Mouse (Mus musculus) myocyte (in vitro differentiated cells): ENCODE results near the gene Usp31.

Source experiments
- CEBPB ChIP-seq: IDR thresholded peaks from 2 replicates; pipeline ENCODE4 v1.6.1; 2011; ENCODE audit warnings: mild to moderate bottlenecking, moderate library complexity; ENCODE audit not compliant: poor library complexity, insufficient read depth, severe bottlenecking
- E2F4 ChIP-seq: IDR thresholded peaks from one replicate; pipeline ENCODE4 v1.6.1; 2011; ENCODE audit warnings: mild to moderate bottlenecking, control low read depth, moderate library complexity; ENCODE audit not compliant: insufficient read depth
- MAX ChIP-seq: IDR thresholded peaks from one replicate; pipeline ENCODE4 v1.6.1; 2011; ENCODE audit warnings: low read depth, mild to moderate bottlenecking, control low read depth
- MYOD1 ChIP-seq, 3 experiments: IDR thresholded peaks; one replicate each; pipeline ENCODE4 v1.6.1; 2011; ENCODE audit warnings: control low read depth in 2 of 3, low read depth in 2 of 3, mild to moderate bottlenecking in 2 of 3, moderate library complexity in 1 of 3; ENCODE audit not compliant: insufficient read length in 2 of 3, control insufficient read depth in 1 of 3
- MYOG ChIP-seq, 3 experiments: IDR thresholded peaks; one replicate each; pipeline ENCODE4 v1.6.1; 2011; ENCODE audit warnings: control low read depth in 2 of 3, low read depth in 2 of 3, mild to moderate bottlenecking in 2 of 3; ENCODE audit not compliant: insufficient read length in 2 of 3, control insufficient read depth in 1 of 3, insufficient read depth in 1 of 3
- POLR2A ChIP-seq: IDR thresholded peaks from one replicate; pipeline ENCODE4 v1.6.1; 2011; ENCODE audit warnings: low read depth, mild to moderate bottlenecking, control low read depth, moderate library complexity; ENCODE audit not compliant: insufficient read length
- POLR2AphosphoS2 ChIP-seq: IDR thresholded peaks from one replicate; pipeline ENCODE4 v1.6.1; 2011; ENCODE audit warnings: low read depth, control low read depth; ENCODE audit not compliant: insufficient read length
- TCF12 ChIP-seq: IDR thresholded peaks from one replicate; pipeline ENCODE4 v1.6.1; 2011; ENCODE audit warnings: mild to moderate bottlenecking, control low read depth; ENCODE audit not compliant: poor library complexity, insufficient read depth, severe bottlenecking
- TCF3 ChIP-seq: IDR thresholded peaks from one replicate; pipeline ENCODE4 v1.6.1; 2011; ENCODE audit warnings: low read depth, control low read depth; ENCODE audit not compliant: insufficient read length
- USF1 ChIP-seq: IDR thresholded peaks from one replicate; pipeline ENCODE4 v1.6.1; 2011; ENCODE audit warnings: low read depth, mild to moderate bottlenecking, control low read depth, moderate library complexity

- TF ChIP-seq POLR2A: no peak
- TF ChIP-seq E2F4: no peak
- TF ChIP-seq MAX: no peak
- TF ChIP-seq USF1: no peak
- TF ChIP-seq MYOD1 (IDR thresholded peaks at IDR 0.05; ENCODE audit: control insufficient read depth in 1 of 3, insufficient read length in 2 of 3, low read depth in 2 of 3): no peak
- no peak for TF ChIP-seq MYOG (IDR thresholded peaks at IDR 0.05; ENCODE audit: control insufficient read depth in 1 of 3, insufficient read depth in 1 of 3, insufficient read length in 2 of 3, low read depth in 2 of 3)
- no peak for TF ChIP-seq TCF3
- no peak for TF ChIP-seq POLR2AphosphoS2
- TF ChIP-seq CEBPB: no peak
- no peak for TF ChIP-seq TCF12
Observed at GRCm38 (mm10) chr7:121601697-121602096, 105.4 kb downstream of the Usp31 start.
